Mouse (Mus musculus) stomach, embryonic 15.5 days (tissue): ENCODE measurements around the gene Zfhx3. TPM values are rescaled to one million over a fixed set of nuclear protein-coding genes. Genes with fewer than 3 reads are reported as not detected.

Source experiments
- ATAC-seq: fragments of 200-750 bp; cut with Nextera tagmentation; 2 replicates; pipeline ENCODE4 v1.8.0; 2017; ENCODE audit warnings: low read depth, moderate number of reproducible peaks, moderate TSS enrichment; ENCODE audit not compliant: insufficient read depth, low FRiP score
- H3K27ac ChIP-seq: fragments of 300-500 bp; sonication (generic); 2 replicates; pipeline ENCODE4 v1.5.1; 2015; ENCODE audit warnings: mild to moderate bottlenecking, inconsistent platforms
- H3K27me3 ChIP-seq: fragments of 300-500 bp; sonication (generic); replicated peaks from 2 replicates; pipeline ENCODE4 v1.6.1; 2015; ENCODE audit warnings: inconsistent platforms
- H3K36me3 ChIP-seq: fragments of 300-500 bp; sonication (generic); 2 replicates; pipeline ENCODE4 v1.6.1; 2015; ENCODE audit warnings: inconsistent platforms
- H3K4me1 ChIP-seq: fragments of 300-500 bp; sonication (generic); 2 replicates; pipeline ENCODE4 v1.6.1; 2015; ENCODE audit warnings: inconsistent platforms
- H3K4me2 ChIP-seq: fragments of 300-500 bp; sonication (generic); 2 replicates; pipeline ENCODE4 v1.6.1; 2015; ENCODE audit warnings: mild to moderate bottlenecking, inconsistent platforms
- H3K4me3 ChIP-seq: fragments of 300-500 bp; sonication (generic); replicated peaks from 2 replicates; pipeline ENCODE4 v1.5.1; 2015; ENCODE audit warnings: inconsistent platforms
- H3K9ac ChIP-seq: fragments of 300-500 bp; sonication (generic); 2 replicates; pipeline ENCODE4 v1.6.1; 2015; ENCODE audit warnings: inconsistent platforms
- H3K9me3 ChIP-seq: fragments of 300-500 bp; sonication (generic); 2 replicates; pipeline ENCODE4 v1.6.1; 2016; ENCODE audit warnings: inconsistent platforms
- WGBS: fragments of 180-500 bp; shearing (Covaris S2); methylation state at CpG from one replicate; pipeline ENCODE4 v1.1.7; 2015; 5-methylcytosine and 5-hydroxymethylcytosine counted together
- polyA plus RNA-seq: library from polyadenylated mRNA; unstranded; fragments of >200 nt; fragmentation: Nextera tagmentation; extraction: Ambion mirVana; gene quantifications from 2 replicates; pipeline ENCODE4 v1.2.1, GENCODE M21; 2015

Gene Zfhx3
- polyA plus RNA-seq, 1 experiment from 2014 or later: 12.9 TPM

DNA sequence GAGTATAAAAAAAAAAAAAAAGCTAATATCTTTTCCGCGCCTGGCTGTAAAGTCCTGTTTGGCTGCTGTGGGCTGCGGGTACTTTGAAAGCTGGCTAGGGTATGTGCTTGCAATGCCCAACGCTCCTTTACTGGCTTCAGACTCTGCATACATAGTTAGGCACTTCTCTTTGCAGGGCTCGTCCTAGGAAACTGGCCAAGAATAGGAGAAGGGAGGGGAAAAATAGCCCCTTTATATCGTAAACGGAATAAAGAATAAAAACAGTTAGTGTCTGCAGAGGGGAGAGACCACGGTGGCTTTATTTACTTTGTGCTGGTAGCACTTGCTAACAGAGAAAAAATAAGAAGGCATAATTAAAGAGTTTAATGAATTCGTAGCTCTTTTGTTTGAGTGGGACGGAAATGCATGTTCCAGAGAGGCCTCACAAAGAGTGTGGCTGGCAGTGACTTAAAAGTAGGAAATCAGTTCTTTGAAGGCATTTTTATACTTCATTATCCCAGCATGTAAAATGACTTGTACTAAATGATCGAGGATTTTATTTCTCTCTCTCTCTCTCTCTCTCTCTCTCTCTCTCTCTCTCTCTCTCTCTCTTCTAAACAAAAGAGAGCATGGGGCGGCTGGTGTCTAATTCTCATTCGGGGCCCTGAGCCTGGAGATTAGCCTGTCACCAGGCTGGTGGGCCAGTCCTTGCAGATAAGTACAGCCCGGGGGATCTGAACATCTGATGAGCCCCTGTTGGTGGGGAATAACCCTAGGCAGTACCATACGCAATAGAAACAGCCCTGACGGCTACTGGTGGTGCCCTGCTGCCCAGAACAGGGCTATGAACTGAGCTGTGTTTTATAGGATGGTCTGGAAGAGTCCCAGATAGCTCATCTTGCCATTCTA is 159.8 kb downstream of the Zfhx3 start:
- Histone ChIP-seq H3K9me3 (no peaks in the 10 kb centered on the region), H3K27me3 (no peaks in the 10 kb centered on the region), H3K27ac (no peak overlapping the region), H3K4me1 (0 out of 2 replicates have a peak, but pooled peaks cover 6% of the 10 kb centered on the region), H3K9ac (no peak overlapping the region), H3K4me3 (no peak overlapping the region), H3K4me2 (no peak overlapping the region), H3K36me3 (no peaks in the 10 kb centered on the region)
- 49% methylated on average over 16 of the region's 16 CpGs for WGBS
- no peak for ATAC-seq

DNA sequence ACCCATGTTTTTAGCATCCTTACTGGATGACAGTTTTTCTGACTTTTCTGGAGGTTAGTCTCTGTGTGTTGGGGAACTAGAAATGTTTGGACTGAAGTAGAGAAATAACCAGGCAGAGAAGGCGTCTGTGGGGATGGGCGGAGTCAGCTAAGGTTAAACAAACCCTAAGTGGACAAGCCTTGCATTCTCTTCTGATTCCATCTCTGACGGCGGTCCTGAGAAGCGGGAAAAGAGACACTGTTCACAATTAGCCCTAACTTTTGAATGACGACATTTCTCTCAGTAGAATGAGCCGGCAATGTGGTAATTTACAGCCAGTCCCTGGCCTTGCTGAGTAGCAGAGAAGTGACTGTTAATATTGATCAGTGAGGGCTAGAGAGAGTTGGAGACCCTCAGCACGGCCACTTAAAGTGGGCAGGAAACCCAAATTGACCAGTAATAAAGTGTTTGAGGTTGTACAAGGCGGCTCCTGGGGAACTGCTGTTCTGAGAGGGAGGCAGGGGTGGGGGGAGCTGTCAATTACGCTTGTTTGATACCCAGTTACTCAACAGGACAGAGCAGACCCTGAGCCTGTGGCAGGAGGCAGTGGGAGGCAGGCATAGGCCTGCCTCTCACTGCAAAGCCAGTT is 162.1 kb downstream of the Zfhx3 start:
- Histone ChIP-seq H3K27me3 (no peaks in the 10 kb centered on the region), H3K4me2 (peak overlapping the region; percentile 14; the same call in 1 of the 2 replicates), H3K4me3 (no peak overlapping the region), H3K9ac (no peak overlapping the region), H3K36me3 (no peaks in the 10 kb centered on the region), H3K27ac (no peak overlapping the region), H3K4me1 (0 out of 2 replicates have a peak, but pooled peaks cover 6% of the 10 kb centered on the region), H3K9me3 (no peaks in the 10 kb centered on the region)
- WGBS: 20% methylated on average over 10 of the region's 10 CpGs
- no peak for ATAC-seq

DNA sequence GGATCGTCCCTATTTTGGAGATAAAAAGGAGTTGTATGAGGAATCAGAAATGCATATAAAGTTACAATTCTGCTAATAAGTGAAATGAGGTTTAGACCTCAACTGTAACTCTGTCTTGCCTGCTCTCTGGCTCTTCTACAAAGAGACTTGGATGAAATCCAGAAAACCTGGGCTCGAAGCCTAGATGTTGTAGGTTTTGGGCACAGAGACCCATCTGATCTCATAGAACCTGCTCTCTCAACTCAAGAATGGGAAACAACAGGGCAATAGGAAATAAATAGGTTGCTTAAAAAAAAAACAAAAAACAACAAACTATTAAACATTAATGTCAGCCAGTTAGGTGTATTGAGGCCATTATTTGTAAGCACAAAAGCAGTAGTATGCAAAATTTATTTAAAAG is 182.6 kb downstream of the Zfhx3 start:
- Histone ChIP-seq H3K4me2 (no peak overlapping the region), H3K9me3 (no peaks in the 10 kb centered on the region), H3K4me3 (no peak overlapping the region), H3K27me3 (no peaks in the 10 kb centered on the region), H3K27ac (no peak overlapping the region), H3K4me1 (no peaks in the 10 kb centered on the region), H3K36me3 (no peaks in the 10 kb centered on the region), H3K9ac (no peak overlapping the region)
- ATAC-seq: no peak
- 62% methylated on average over 2 of the region's 2 CpGs for WGBS

DNA sequence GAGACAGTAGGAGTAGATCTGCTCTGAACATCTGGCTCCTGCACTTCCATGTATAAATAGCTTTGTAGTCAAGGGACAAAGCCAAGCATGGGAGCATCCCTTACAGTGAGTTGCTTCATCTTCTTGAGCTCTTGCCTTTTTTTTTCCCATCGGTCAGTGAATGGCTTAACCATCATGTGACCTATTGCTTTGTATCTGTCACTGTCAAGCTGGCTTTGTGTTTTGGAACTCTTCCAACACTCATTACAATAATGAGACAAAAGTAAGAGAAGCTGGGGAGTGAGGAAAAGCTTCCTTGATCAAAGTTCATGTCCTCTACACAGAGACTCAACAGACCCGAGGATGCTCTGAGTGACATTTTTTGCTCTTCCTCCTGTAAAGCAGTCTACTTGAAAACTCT is 183.0 kb downstream of the Zfhx3 start:
- ATAC-seq: no peak
- no peak overlapping the region for H3K27ac ChIP-seq
- no peaks in the 10 kb centered on the region for H3K9me3 ChIP-seq
- H3K4me1 ChIP-seq: no peaks in the 10 kb centered on the region
- 54% methylated on average over 2 of the region's 2 CpGs for WGBS
- no peak overlapping the region for H3K4me2 ChIP-seq
- H3K9ac ChIP-seq: no peak overlapping the region
- no peaks in the 10 kb centered on the region for H3K36me3 ChIP-seq
- no peak overlapping the region for H3K4me3 ChIP-seq
- H3K27me3 ChIP-seq: no peaks in the 10 kb centered on the region

DNA sequence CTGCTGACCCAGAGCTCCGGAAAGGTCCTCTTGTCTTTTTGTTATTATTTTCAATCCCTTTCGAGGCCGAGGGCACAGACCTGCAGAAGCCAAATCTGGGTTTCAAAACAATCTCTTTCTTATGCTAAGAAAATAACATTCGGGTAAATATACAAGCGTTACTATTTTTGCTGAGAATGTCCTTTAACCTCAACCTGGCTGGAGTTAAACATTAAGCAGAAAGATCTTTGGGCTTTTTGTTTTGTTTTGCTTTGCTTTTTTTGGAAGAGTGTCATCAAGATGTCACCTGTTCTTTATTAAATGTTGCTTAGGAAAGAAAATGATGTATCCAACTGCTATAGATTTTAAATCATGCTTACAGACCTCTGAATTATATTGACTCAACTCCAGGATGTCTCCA is 204.1 kb downstream of the Zfhx3 start:
- 62% methylated on average over 5 of the region's 5 CpGs for WGBS
- Histone ChIP-seq H3K27me3 (no peaks in the 10 kb centered on the region), H3K36me3 (no peaks in the 10 kb centered on the region), H3K9me3 (no peaks in the 10 kb centered on the region), H3K9ac (no peak overlapping the region), H3K4me3 (no peak overlapping the region), H3K4me2 (no peak overlapping the region), H3K27ac (no peak overlapping the region), H3K4me1 (no peaks in the 10 kb centered on the region)
- ATAC-seq: no peak

DNA sequence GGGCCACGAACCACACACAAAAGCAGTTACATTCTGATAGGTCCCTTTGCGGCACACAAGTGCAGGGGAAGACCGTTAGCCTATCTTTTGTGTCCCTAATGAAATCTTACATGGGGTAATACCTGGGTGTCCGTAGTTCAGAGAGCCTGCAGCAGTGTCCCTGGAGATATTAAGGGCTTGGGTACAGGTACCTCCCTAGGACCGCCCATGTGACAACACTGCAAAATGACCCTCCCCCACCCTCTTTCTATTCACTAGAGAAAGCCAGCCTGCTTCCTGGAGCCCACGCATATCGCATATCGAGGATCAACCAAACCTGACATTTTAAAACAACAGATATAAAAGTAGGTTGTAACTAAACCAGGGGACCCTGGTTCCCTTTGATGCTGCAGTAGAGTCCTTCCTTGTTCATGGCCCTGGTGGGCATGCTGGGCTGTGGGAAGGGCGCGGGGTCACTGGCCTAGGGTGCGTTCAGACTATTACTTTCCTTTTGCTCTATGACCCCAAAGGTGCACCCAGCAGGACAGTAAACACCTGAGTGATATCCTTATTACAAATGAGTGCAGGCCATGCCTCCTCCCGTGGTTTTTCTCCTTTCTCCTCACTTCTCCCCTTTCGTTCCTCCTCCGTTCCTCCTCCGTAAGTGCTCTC is 206.3 kb downstream of the Zfhx3 start:
- Histone ChIP-seq H3K9ac (no peak overlapping the region), H3K4me2 (no peak overlapping the region), H3K9me3 (no peaks in the 10 kb centered on the region), H3K4me1 (no peaks in the 10 kb centered on the region), H3K4me3 (no peak overlapping the region), H3K27me3 (no peaks in the 10 kb centered on the region), H3K36me3 (no peaks in the 10 kb centered on the region), H3K27ac (no peak overlapping the region)
- ATAC-seq: no peak
- WGBS: 75% methylated on average over 15 of the region's 15 CpGs

DNA sequence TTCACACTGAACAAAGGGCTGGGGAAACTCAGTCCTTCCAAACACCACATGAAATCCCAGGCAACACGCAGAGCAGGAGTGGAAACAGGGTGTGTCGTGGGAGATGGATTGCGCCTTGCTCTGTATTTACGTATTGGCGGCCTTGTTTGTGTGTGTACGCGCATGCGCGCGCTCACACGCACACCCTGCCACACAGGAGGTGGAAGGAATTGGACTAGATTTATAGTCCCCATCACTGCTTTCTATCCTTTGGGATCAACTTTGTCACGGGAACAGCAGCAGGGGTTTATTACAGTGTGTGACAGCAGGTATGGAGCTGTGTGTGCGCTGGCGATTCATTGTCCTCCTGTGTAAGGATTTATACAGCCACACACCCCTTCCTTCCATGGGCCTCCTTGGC is 228.4 kb downstream of the Zfhx3 start:
- Histone ChIP-seq H3K27ac (no peak overlapping the region), H3K27me3 (no peaks in the 10 kb centered on the region), H3K4me3 (no peak overlapping the region), H3K36me3 (no peaks in the 10 kb centered on the region), H3K9me3 (no peaks in the 10 kb centered on the region), H3K4me2 (no peak overlapping the region), H3K9ac (no peak overlapping the region), H3K4me1 (no peaks in the 10 kb centered on the region)
- 81% methylated on average over 14 of the region's 14 CpGs for WGBS
- no peak for ATAC-seq

DNA sequence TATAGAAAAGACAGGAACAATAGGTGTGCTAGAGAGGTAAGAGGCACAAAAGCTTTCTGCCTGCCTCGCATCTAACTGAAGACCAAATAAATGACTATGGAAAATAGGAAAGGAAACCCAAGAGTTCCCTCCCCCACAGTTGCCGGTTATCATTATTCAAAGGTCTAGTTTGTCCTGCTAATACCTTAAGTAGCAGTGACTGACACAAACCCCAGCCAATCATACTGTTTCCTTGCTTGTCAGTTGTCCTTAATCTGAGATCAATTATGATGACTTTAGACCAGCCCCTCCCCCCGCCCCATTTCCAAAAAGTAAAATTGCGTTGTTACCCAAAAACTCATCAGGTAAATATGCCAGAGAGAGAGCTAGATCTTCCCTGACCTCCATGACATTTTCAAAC is 240.9 kb downstream of the Zfhx3 start:
- WGBS: 77% methylated on average over 4 of the region's 4 CpGs
- Histone ChIP-seq H3K4me3 (no peak overlapping the region), H3K9ac (no peak overlapping the region), H3K4me2 (no peak overlapping the region), H3K36me3 (no peaks in the 10 kb centered on the region), H3K27me3 (no peaks in the 10 kb centered on the region), H3K9me3 (no peaks in the 10 kb centered on the region), H3K27ac (no peak overlapping the region), H3K4me1 (no peaks in the 10 kb centered on the region)
- no peak for ATAC-seq

DNA sequence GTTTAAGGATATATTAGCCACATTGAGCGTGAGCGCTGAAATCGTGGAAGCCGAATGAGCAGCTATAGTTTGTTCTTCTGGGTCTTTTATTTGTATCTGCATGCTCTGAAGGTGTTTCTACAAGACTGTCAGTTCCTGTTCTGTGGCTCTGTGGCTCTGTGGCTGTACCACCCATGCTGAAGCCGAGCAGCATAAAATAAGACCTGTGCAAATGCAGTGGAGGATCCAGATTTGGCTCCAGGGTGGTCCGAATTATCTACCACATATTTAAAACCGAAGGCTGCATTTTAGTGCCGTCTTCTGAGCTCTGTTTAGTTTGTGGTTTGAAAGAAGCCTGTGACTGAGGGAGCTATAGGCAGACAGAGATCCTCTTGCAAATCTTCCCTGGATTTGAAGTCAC is 241.5 kb downstream of the Zfhx3 start:
- no peak overlapping the region for H3K4me2 ChIP-seq
- no peaks in the 10 kb centered on the region for H3K27me3 ChIP-seq
- no peaks in the 10 kb centered on the region for H3K9me3 ChIP-seq
- no peak overlapping the region for H3K4me3 ChIP-seq
- H3K9ac ChIP-seq: no peak overlapping the region
- whole genome bisulfite sequencing: 60% methylated on average over 8 of the region's 8 CpGs
- no peak overlapping the region for H3K27ac ChIP-seq
- no peaks in the 10 kb centered on the region for H3K4me1 ChIP-seq
- no peaks in the 10 kb centered on the region for H3K36me3 ChIP-seq
- ATAC-seq: no peak

DNA sequence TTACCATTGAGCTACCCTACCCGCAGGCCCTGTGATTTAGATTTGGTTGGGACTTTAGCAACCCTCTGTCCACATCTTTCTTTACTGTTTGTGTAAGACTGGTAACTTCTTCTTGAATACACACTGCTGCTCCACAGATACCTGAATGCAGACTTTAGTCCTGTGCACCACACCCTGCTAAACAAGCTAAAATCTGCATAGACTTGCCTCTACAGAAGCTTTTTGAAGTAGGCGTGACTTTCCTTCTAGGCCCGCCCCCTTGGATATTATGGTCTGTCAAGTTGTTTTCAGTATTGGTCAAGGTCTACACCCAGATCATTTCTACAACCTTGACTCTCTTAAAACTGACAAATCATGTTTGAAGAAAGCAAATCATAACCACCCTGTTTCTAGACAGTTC is 243.8 kb downstream of the Zfhx3 start:
- no peaks in the 10 kb centered on the region for H3K36me3 ChIP-seq
- 75% methylated on average over 3 of the region's 3 CpGs for WGBS
- H3K27me3 ChIP-seq: no peaks in the 10 kb centered on the region
- no peaks in the 10 kb centered on the region for H3K9me3 ChIP-seq
- no peak overlapping the region for H3K27ac ChIP-seq
- H3K9ac ChIP-seq: no peak overlapping the region
- no peak overlapping the region for H3K4me2 ChIP-seq
- H3K4me1 ChIP-seq: no peaks in the 10 kb centered on the region
- ATAC-seq: no peak
- H3K4me3 ChIP-seq: no peak overlapping the region

DNA sequence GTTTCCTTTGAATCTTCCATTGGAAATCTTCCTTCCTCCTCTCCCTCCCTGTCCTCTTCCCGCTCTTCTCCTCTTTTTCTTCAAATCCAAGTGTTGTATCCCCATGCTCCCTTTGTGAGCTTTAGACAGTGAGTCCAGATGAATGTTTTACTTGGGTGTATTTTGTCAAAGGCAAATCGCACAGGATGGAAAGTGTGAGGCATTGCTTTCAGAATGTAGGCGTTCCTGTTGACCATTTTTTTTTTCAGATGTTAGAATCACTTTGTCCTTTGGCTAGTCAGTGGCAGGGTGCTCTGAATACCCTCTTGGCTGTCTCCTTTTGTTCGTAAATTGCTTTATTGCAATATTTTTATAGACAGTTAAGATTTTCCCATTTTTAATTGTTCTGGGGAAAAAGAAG is 245.6 kb downstream of the Zfhx3 start:
- WGBS: 66% methylated on average over 4 of the region's 4 CpGs
- ATAC-seq: no peak
- no peak overlapping the region for H3K4me3 ChIP-seq
- no peak overlapping the region for H3K27ac ChIP-seq
- no peak overlapping the region for H3K9ac ChIP-seq
- no peaks in the 10 kb centered on the region for H3K36me3 ChIP-seq
- no peaks in the 10 kb centered on the region for H3K9me3 ChIP-seq
- no peaks in the 10 kb centered on the region for H3K4me1 ChIP-seq
- H3K4me2 ChIP-seq: no peak overlapping the region
- H3K27me3 ChIP-seq: no peaks in the 10 kb centered on the region

DNA sequence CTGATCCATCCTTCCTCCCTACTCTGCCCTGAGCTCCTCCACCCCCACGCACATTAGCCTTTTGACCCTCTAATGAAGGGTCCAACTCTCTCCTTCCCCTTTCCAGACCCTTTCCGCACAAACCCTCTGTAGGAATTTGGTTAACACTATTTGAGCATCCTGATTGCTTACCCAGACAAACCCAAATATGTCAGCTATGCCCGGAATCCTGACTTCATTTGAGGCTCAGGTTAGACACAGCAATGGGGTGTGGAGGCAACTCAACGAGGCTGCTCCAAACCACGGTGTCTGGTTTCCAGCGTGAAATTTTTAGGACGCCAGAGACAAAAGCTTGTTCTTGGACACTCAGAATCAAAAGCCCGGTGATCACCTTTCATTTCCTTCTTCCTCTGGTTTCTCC is 252.1 kb downstream of the Zfhx3 start:
- 48% methylated on average over 8 of the region's 8 CpGs for WGBS
- no peak overlapping the region for H3K4me3 ChIP-seq
- H3K4me1 ChIP-seq: no peaks in the 10 kb centered on the region

More for the DNA sequence above, 252.1 kb downstream of the Zfhx3 start:
- no peak for ATAC-seq
- Histone ChIP-seq H3K27ac (no peak overlapping the region), H3K4me2 (no peak overlapping the region), H3K9ac (no peak overlapping the region), H3K9me3 (no peaks in the 10 kb centered on the region), H3K27me3 (no peaks in the 10 kb centered on the region), H3K36me3 (no peaks in the 10 kb centered on the region)
